Mouse (Mus musculus): Measurements from ENCODE around the gene Ddx60.

The Ddx60 gene

GRCm38 (mm10) chr8:61985703-61986475, 58.0 kb downstream of the Ddx60 start:
- peak; percentile 50 for DNase-seq (ENCODE audit: low spot score)

GRCm38 (mm10) chr8:61989464-61989863, 61.6 kb downstream of the Ddx60 start:
- peak; percentile 40 for DNase-seq (ENCODE audit: low spot score)

DNA sequence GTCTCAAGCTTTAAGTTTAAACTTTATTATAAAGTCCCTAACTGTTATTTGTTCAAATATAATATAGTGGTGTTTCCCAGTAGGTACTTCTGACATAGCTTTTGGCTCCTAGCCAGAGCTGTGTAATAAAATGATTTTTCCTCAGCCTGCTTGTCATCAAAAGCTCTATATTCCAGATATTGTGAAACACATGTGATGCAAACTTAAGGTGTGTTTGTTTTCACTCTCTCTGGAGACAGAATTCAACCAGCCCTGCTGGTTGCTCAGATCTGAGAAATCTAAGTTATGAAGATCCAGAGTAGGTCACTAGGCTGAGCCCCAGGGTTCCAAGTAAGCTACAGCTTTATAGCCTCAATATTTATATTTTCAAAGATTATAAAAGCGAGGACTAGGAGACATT, 64.9 kb downstream of the Ddx60 start:
- no peak for DNase-seq (ENCODE audit: low spot score)

- no peak for DNase-seq (ENCODE audit: low spot score)
Observed at GRCm38 (mm10) chr8:61997125-61997524, 69.2 kb downstream of the Ddx60 start.

DNA sequence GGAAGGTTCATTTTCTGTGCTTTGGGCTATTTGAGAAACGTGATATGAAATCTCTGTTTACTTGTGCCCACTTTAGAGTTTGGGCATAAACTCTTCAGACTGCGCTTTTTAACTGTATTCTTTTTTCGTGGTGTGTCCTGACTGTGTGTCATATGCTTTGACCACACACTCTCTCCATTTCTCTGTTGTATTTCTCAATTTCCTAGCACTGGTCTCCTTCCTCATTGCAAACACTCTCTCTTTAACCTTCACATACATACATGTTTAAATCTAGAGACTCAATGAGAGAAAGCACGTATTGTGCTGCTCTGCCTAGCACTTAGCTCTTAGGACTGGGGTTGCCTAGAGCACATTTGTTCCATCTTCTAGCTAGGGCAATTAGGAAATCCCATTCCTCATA, 86.3 kb downstream of the Ddx60 start:
- no peak for DNase-seq (ENCODE audit: low spot score)

- no peak for DNase-seq (ENCODE audit: low spot score)
Observed at GRCm38 (mm10) chr8:62014582-62014981, 86.7 kb downstream of the Ddx60 start.

DNA sequence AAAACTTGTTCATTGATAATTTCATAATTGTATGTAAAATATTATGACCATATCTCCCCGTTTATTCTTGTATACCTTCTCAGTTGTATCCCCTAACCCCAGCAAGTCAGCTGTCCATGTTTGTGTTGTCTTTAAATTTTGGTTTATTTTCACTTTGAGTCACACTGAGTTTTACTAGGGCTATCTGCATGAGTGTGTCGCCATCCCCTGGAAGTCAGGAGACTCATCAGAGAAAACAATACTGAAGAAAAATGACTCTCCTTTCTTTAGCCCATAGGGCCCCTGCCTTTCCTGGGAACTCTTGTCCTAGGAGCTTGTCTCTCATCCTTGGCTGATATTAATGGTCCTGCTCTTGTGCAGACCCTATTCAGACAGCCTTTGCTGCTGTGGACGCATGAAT, 106.5 kb downstream of the Ddx60 start:
- no peak for DNase-seq (ENCODE audit: low spot score)

GRCm38 (mm10) chr8:62046809-62047208, 118.9 kb downstream of the Ddx60 start:
- DNase-seq (ENCODE audit: low spot score), result peak; percentile 8

DNA sequence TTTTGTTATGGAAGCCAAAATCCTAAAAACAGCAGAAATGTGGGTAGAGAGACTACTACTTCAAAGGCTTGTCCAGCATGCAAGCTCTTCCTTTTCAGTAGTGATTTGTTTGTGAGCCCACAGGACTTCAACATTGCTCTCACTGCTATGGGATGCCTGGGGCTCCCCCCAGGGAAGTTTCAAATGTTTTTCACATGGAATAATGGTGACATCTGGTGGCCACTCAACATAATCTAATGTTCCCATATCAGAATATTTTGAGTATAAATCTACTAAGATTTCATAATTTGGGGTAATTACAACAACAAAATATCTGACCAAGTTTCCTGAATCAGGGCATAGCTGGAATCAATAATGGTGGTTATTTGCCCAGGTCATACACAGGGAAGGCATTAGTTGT, 132.5 kb downstream of the Ddx60 start:
- peak; percentile 40 for DNase-seq (ENCODE audit: low spot score)

DNA sequence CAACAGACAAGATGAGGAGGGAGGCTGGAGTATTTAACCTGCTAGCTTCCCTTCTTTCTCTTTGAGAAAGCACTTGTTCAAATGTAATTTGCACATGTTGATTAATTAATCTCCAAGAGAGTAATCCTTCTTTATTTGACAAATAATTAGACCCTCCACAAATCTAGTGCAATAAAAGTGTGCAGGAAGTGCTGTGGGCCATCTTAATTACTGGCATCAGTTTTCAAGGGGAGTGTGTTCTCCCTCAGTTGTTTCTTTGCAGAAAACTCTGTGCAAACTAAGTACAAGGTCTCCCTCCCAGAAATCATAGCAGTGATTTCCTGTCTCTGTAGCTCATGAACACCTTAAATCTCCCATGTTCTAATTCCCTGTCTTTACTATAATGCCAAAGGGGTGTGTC, 140.4 kb downstream of the Ddx60 start:
- DNase-seq (ENCODE audit: low spot score), result no peak

- peak; percentile 82 for DNase-seq (ENCODE audit: low spot score)
Observed at GRCm38 (mm10) chr8:62080195-62080802, 152.4 kb downstream of the Ddx60 start.

- no peak for DNase-seq (ENCODE audit: low spot score)
Observed at GRCm38 (mm10) chr8:62081804-62082203, 153.9 kb downstream of the Ddx60 start.

Measured in embryo, embryonic 10.5 days (tissue).